26 mouse cellular contexts compared by ENCODE assay signal in the genomic region with DNA sequence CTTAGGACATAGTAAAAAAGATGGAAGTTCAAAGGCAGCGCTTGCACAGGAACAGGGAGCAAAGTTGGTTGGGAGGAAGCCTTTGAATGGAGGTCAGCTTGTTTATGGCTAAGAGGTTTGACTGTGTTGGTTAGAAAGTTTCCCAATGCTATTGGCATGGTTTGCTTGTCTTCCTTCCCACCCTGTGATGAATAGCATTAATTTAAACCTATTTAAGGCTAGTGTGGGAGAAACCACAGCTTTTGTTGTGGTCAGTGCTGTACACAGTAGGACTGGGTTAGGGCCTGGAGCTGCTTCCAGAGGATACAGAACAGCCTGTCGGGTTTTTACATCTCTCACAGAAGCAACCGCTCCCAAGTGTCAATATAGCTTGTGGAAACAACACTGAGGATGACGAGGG. TPM values are rescaled to one million over a fixed set of nuclear protein-coding genes. Genes with fewer than 3 reads are reported as not detected.
DNase-seq lines count a peak whose midpoint lies in the region; ATAC-seq and TF ChIP-seq lines count a peak whose summit lies in the region.
"Had no signal": no experiment of that assay in that cellular context is flagged by ENCODE, and none has a peak within 500 bp of the region (broad histone marks: within the 10 kb centered on the region; RNA-seq: fewer than 3 reads in every experiment).

No protein-coding gene starts in this region.

- no peak for TF ChIP-seq CTCF in forebrain, postnatal 0 days (IDR thresholded peaks at IDR 0.05; ENCODE audit: low read depth)

- H3K27ac ChIP-seq in hindbrain, embryonic 15.5 days (replicated peaks), result peak overlapping the region; percentile 51; the same call in 1 of the 2 replicates
- H3K27ac ChIP-seq in hindbrain, embryonic 14.5 days, result no peak overlapping the region
- H3K27ac ChIP-seq in neural tube, embryonic 13.5 days (replicated peaks), result 0 out of 2 replicates have a peak overlapping the region, but pooled peaks have one; percentile 29
- H3K27ac ChIP-seq in forebrain, postnatal 0 days (ENCODE audit: low read depth, low read length), result no peak overlapping the region
- H3K27ac ChIP-seq: embryonic facial prominence, embryonic 15.5 days; heart, embryonic 10.5 days; limb, embryonic 13.5 days; liver, embryonic 12.5 days; midbrain, embryonic 12.5 days had no signal

- peak overlapping the region; percentile 6; the same call in 1 of the 2 replicates for H3K4me2 ChIP-seq in hindbrain, embryonic 15.5 days
- H3K4me2 ChIP-seq in hindbrain, embryonic 14.5 days (replicated peaks), result no peak overlapping the region
- peak overlapping the region; percentile 11 for H3K4me2 ChIP-seq in neural tube, embryonic 13.5 days
- H3K4me2 ChIP-seq in forebrain, postnatal 0 days (ENCODE audit: low read depth), result peak overlapping the region; percentile 21; the same call in 1 of the 2 replicates
- H3K4me2 ChIP-seq: embryonic facial prominence, embryonic 15.5 days; limb, embryonic 13.5 days; liver, embryonic 12.5 days; midbrain, embryonic 12.5 days had no signal

- peak; percentile 67 for DNase-seq in heart, adult 11 months
- no peak for DNase-seq in heart, postnatal 25 days (ENCODE audit: low spot score)
- DNase-seq in hindbrain, embryonic 14.5 days (ENCODE audit: low spot score), result no peak
- DNase-seq in neural tube, embryonic 10.5 days (ENCODE audit: extremely low spot score, low spot score), result no peak
- DNase-seq in forebrain, postnatal 0 days, result no peak
- DNase-seq: adrenal gland, postnatal 10 days; cerebellum, adult 9-10 months; gastrocnemius, postnatal 25 days; heart, postnatal 4 days; kidney, adult 9 months; kidney, postnatal 14 days; layer of hippocampus, postnatal 36 days; lung, adult 18-20 months had no signal

- no peaks in the 10 kb centered on the region for H3K36me3 ChIP-seq in hindbrain, embryonic 15.5 days
- peaks cover 4% of the 10 kb centered on the region for H3K36me3 ChIP-seq in hindbrain, embryonic 14.5 days (replicated peaks; ENCODE audit: control insufficient read depth, insufficient read depth)
- H3K36me3 ChIP-seq in neural tube, embryonic 13.5 days, result peaks cover 4% of the 10 kb centered on the region
- H3K36me3 ChIP-seq in forebrain, postnatal 0 days (ENCODE audit: insufficient read depth), result no peaks in the 10 kb centered on the region

- peak; percentile 59; the same call in 1 of the 2 replicates for ATAC-seq in hindbrain, embryonic 15.5 days (ENCODE audit: low FRiP score, low read depth)
- no peak; the same call in 1 of the 2 replicates for ATAC-seq in hindbrain, embryonic 14.5 days (ENCODE audit: low FRiP score)
- 0 out of 2 replicates have a peak, but pooled peaks have one; percentile 40 for ATAC-seq in neural tube, embryonic 13.5 days (ENCODE audit: low read depth)
- no peak for ATAC-seq in forebrain, postnatal 0 days
- no peak for ATAC-seq in inflammation-experienced regulatory T-cells, adult 6 months
- ATAC-seq: activated CD4-positive, CD25-positive, alpha-beta regulatory T cell, adult 4 months; intestine, embryonic 16.5 days; liver, embryonic 12.5 days had no signal

- WGBS in hindbrain, embryonic 15.5 days, result 48% methylated on average over 4 of the region's 4 CpGs
- 59% methylated on average over 4 of the region's 4 CpGs for WGBS in hindbrain, embryonic 14.5 days
- WGBS in neural tube, embryonic 13.5 days, result 53% methylated on average over 4 of the region's 4 CpGs
- 26% methylated on average over 4 of the region's 4 CpGs for WGBS in forebrain, postnatal 0 days

- H3K27me3 ChIP-seq in hindbrain, embryonic 15.5 days, result no peaks in the 10 kb centered on the region
- H3K27me3 ChIP-seq in hindbrain, embryonic 14.5 days (ENCODE audit: control insufficient read depth, insufficient read depth, low read length), result no peaks in the 10 kb centered on the region; the same call in 1 of the 2 replicates
- H3K27me3 ChIP-seq in neural tube, embryonic 13.5 days, result no peaks in the 10 kb centered on the region
- H3K27me3 ChIP-seq in forebrain, postnatal 0 days (ENCODE audit: insufficient read depth, low read length), result no peaks in the 10 kb centered on the region
- H3K27me3 ChIP-seq: embryonic facial prominence, embryonic 15.5 days; limb, embryonic 13.5 days had no signal

- H3K4me1 ChIP-seq in hindbrain, embryonic 15.5 days (replicated peaks), result peaks cover 12% of the 10 kb centered on the region
- H3K4me1 ChIP-seq in hindbrain, embryonic 14.5 days (replicated peaks; ENCODE audit: control insufficient read depth, insufficient read depth, low read length), result peaks cover 9% of the 10 kb centered on the region; the same call in 1 of the 2 replicates
- H3K4me1 ChIP-seq in neural tube, embryonic 13.5 days (replicated peaks), result peaks cover 62% of the 10 kb centered on the region
- peaks cover 9% of the 10 kb centered on the region; the same call in 1 of the 2 replicates for H3K4me1 ChIP-seq in forebrain, postnatal 0 days (ENCODE audit: insufficient read depth)
- H3K4me1 ChIP-seq: heart, embryonic 10.5 days; liver, embryonic 12.5 days had no signal

- H3K4me3 ChIP-seq in hindbrain, embryonic 15.5 days, result no peak overlapping the region
- no peak overlapping the region for H3K4me3 ChIP-seq in hindbrain, embryonic 14.5 days (replicated peaks; ENCODE audit: low read length)
- H3K4me3 ChIP-seq in neural tube, embryonic 13.5 days, result no peak overlapping the region
- no peak overlapping the region for H3K4me3 ChIP-seq in forebrain, postnatal 0 days (ENCODE audit: low read depth, low read length)
- H3K4me3 ChIP-seq: embryonic facial prominence, embryonic 15.5 days; heart, embryonic 10.5 days; limb, embryonic 13.5 days; liver, embryonic 12.5 days; midbrain, embryonic 12.5 days had no signal

- intact Hi-C loops in heart, postnatal 25 days (cut with DNase I), result no loop called here

- no peaks in the 10 kb centered on the region for H3K9me3 ChIP-seq in hindbrain, embryonic 15.5 days
- H3K9me3 ChIP-seq in hindbrain, embryonic 14.5 days (ENCODE audit: control insufficient read depth, low read length), result no peaks in the 10 kb centered on the region
- no peaks in the 10 kb centered on the region for H3K9me3 ChIP-seq in neural tube, embryonic 13.5 days
- H3K9me3 ChIP-seq in forebrain, postnatal 0 days (ENCODE audit: low read length), result no peaks in the 10 kb centered on the region
- H3K9me3 ChIP-seq: embryonic facial prominence, embryonic 15.5 days; heart, embryonic 10.5 days; limb, embryonic 13.5 days; liver, embryonic 12.5 days; midbrain, embryonic 12.5 days had no signal

- no peak overlapping the region for H3K9ac ChIP-seq in hindbrain, embryonic 15.5 days
- H3K9ac ChIP-seq in hindbrain, embryonic 14.5 days, result no peak overlapping the region
- no peak overlapping the region for H3K9ac ChIP-seq in neural tube, embryonic 13.5 days
- no peak overlapping the region for H3K9ac ChIP-seq in forebrain, postnatal 0 days
- H3K9ac ChIP-seq: embryonic facial prominence, embryonic 15.5 days; limb, embryonic 13.5 days; liver, embryonic 12.5 days; midbrain, embryonic 12.5 days had no signal

RNA-seq across cellular contexts. Expression of a gene that starts 10.7 kb away (rescaled TPM):
- not detected for total RNA-seq in heart, postnatal 25 days (2021)
- 20.2 and 23.1 TPM in 2 replicates for polyA plus RNA-seq in hindbrain, embryonic 15.5 days (2015; fragmentation: Nextera tagmentation; extraction: Ambion mirVana)
- polyA plus RNA-seq in hindbrain, embryonic 14.5 days (2014; fragmentation: Nextera tagmentation; extraction: Ambion mirVana), result 26.3 and 28.0 TPM in 2 replicates
- 22.0 and 30.7 TPM in 2 replicates for polyA plus RNA-seq in neural tube, embryonic 13.5 days (2015; fragmentation: Nextera tagmentation; extraction: Ambion mirVana)
- 12.9 and 15.2 TPM in 2 replicates for total RNA-seq in forebrain, postnatal 0 days (2014; rRNA removed)
- polyA plus RNA-seq in forebrain, postnatal 0 days (2015; fragmentation: Nextera tagmentation; extraction: Ambion mirVana), result 19.3 and 20.7 TPM in 2 replicates
- not detected for polyA plus RNA-seq in inflammation-experienced regulatory T-cells, adult 6 months (2017; shearing (Covaris generic))
- total RNA-seq: heart, postnatal 4 days; megakaryocyte, adult 5-6 weeks; monocyte, adult 5-6 weeks had no signal
- polyA plus RNA-seq: activated CD4-positive, CD25-positive, alpha-beta regulatory T cell, adult 4 months; liver, embryonic 12.5 days; spleen, adult 2 months had no signal

RNA-seq across cellular contexts. Expression of a gene that starts 16.0 kb away (rescaled TPM):
- total RNA-seq in heart, postnatal 25 days (2021), result 100 to 1,000 TPM; 134 to 149 TPM
- 39.5 and 47.1 TPM in 2 replicates for polyA plus RNA-seq in hindbrain, embryonic 15.5 days (2015; fragmentation: Nextera tagmentation; extraction: Ambion mirVana)
- polyA plus RNA-seq in hindbrain, embryonic 14.5 days (2014; fragmentation: Nextera tagmentation; extraction: Ambion mirVana), result 47.8 and 49.2 TPM in 2 replicates
- 45.1 and 51.6 TPM in 2 replicates for polyA plus RNA-seq in neural tube, embryonic 13.5 days (2015; fragmentation: Nextera tagmentation; extraction: Ambion mirVana)
- total RNA-seq in forebrain, postnatal 0 days (2014; rRNA removed), result 44.1 and 51.2 TPM in 2 replicates
- polyA plus RNA-seq in forebrain, postnatal 0 days (2015; fragmentation: Nextera tagmentation; extraction: Ambion mirVana), result 38.2 and 57.5 TPM in 2 replicates
- polyA plus RNA-seq in inflammation-experienced regulatory T-cells, adult 6 months (2017; shearing (Covaris generic)), result 10 to 100 TPM; 11.0 to 19.2 (median 15.7) TPM

Comparison
In these comparisons a context has a peak if more than half of its experiments do, and no peak if none do; other contexts are left out.
1. ATAC-seq: peak in hindbrain, embryonic 15.5 days (single experiment) and neural tube, embryonic 13.5 days (single experiment); none in hindbrain, embryonic 14.5 days (single experiment), forebrain, postnatal 0 days (single experiment) and inflammation-experienced regulatory T-cells, adult 6 months (single experiment).
2. H3K27ac ChIP-seq: peak in hindbrain, embryonic 15.5 days (single experiment) and neural tube, embryonic 13.5 days (single experiment); none in hindbrain, embryonic 14.5 days (single experiment) and forebrain, postnatal 0 days (single experiment).
3. RNA of a gene that starts 10.7 kb away (polyA plus RNA-seq): 22.0 to 30.7 TPM in neural tube, embryonic 13.5 days, 26.3 to 28.0 TPM in hindbrain, embryonic 14.5 days, 20.2 to 23.1 TPM in hindbrain, embryonic 15.5 days and 19.3 to 20.7 TPM in forebrain, postnatal 0 days; not detected in inflammation-experienced regulatory T-cells, adult 6 months; every median in the first group is over 10 times any median in the second.